Mouse (Mus musculus) neural tube, embryonic 11.5 days (tissue): ENCODE data around the gene Mpg. TPM values are rescaled to one million over a fixed set of nuclear protein-coding genes. Genes with fewer than 3 reads are reported as not detected.

Source experiments
- ATAC-seq: fragments of 200-750 bp; cut with Nextera tagmentation; 2 replicates; pipeline ENCODE4 v1.8.0; 2017; ENCODE audit warnings: moderate number of reproducible peaks, mild to moderate bottlenecking, moderate TSS enrichment, moderate library complexity; ENCODE audit not compliant: insufficient read depth, low FRiP score, low TSS enrichment
- DNase-seq: peaks from one replicate; pipeline ENCODE4 v3.0.0-alpha.2; 2015; ENCODE audit warnings: low spot score
- H3K27ac ChIP-seq: fragments of 300-500 bp; sonication (generic); 2 replicates; pipeline ENCODE4 v1.5.1; 2014; ENCODE audit warnings: low read depth, mild to moderate bottlenecking, low read length
- H3K27me3 ChIP-seq: fragments of 300-500 bp; sonication (generic); 2 replicates; pipeline ENCODE4 v1.6.1; 2014; ENCODE audit warnings: mild to moderate bottlenecking, low read length, mixed read lengths; ENCODE audit not compliant: control insufficient read depth, insufficient read depth
- H3K36me3 ChIP-seq: fragments of 300-500 bp; sonication (generic); 2 replicates; pipeline ENCODE4 v1.6.1; 2014; ENCODE audit warnings: mild to moderate bottlenecking, low read length, moderate library complexity, mixed read lengths; ENCODE audit not compliant: control insufficient read depth, insufficient read depth
- H3K4me1 ChIP-seq: fragments of 300-500 bp; sonication (generic); 2 replicates; pipeline ENCODE4 v1.6.1; 2014; ENCODE audit warnings: low read length, mixed read lengths; ENCODE audit not compliant: control insufficient read depth, insufficient read depth
- H3K4me2 ChIP-seq: fragments of 300-500 bp; sonication (generic); 2 replicates; pipeline ENCODE4 v1.6.1; 2014; ENCODE audit warnings: low read depth, mild to moderate bottlenecking, moderate library complexity
- H3K4me3 ChIP-seq: fragments of 300-500 bp; sonication (generic); 2 replicates; pipeline ENCODE4 v1.5.1; 2014; ENCODE audit warnings: low read depth, low read length
- H3K9ac ChIP-seq: fragments of 300-500 bp; sonication (generic); 2 replicates; pipeline ENCODE4 v1.6.1; 2014; ENCODE audit warnings: mild to moderate bottlenecking, low read length
- H3K9me3 ChIP-seq: fragments of 300-500 bp; sonication (generic); 2 replicates; pipeline ENCODE4 v1.6.1; 2016; ENCODE audit warnings: low read length; ENCODE audit not compliant: control insufficient read depth
- WGBS: fragments of 180-500 bp; shearing (Covaris S2); extraction: QIAGEN DNeasy Blood & Tissue Kit; methylation state at CpG from one replicate; pipeline ENCODE4 v1.1.7; 2014; 5-methylcytosine and 5-hydroxymethylcytosine counted together
- polyA plus RNA-seq: library from polyadenylated mRNA; unstranded; fragments of >200 nt; fragmentation: Nextera tagmentation; extraction: Ambion mirVana; gene quantifications from 2 replicates; pipeline ENCODE4 v1.2.1, GENCODE M21; 2014

Gene Mpg
- polyA plus RNA-seq, 1 experiment from 2014 or later = 29.4 TPM

- H3K9me3 ChIP-seq = no peaks in the 10 kb centered on the region
- no peak overlapping the region for H3K4me3 ChIP-seq
- no peaks in the 10 kb centered on the region for H3K27me3 ChIP-seq
- H3K4me2 ChIP-seq = no peak overlapping the region
- DNase-seq (peak; percentile 71), ATAC-seq (0 out of 2 replicates have a peak, but pooled peaks have one; percentile 67)
- no peaks in the 10 kb centered on the region for H3K4me1 ChIP-seq
- no peak overlapping the region for H3K27ac ChIP-seq
- H3K36me3 ChIP-seq = no peaks in the 10 kb centered on the region
- no peak overlapping the region for H3K9ac ChIP-seq
- 69% methylated on average over 5 of the region's 5 CpGs for WGBS
These were observed 12.0 kb downstream of the Mpg start for GRCm38 (mm10) chr11:32238093-32238860.

- H3K27ac ChIP-seq = no peak overlapping the region
- no peaks in the 10 kb centered on the region for H3K9me3 ChIP-seq
- no peaks in the 10 kb centered on the region for H3K27me3 ChIP-seq
- no peaks in the 10 kb centered on the region; the same call in 1 of the 2 replicates for H3K36me3 ChIP-seq
- ATAC-seq (no peak), DNase-seq (no peak)
- H3K4me1 ChIP-seq = no peaks in the 10 kb centered on the region
- H3K4me3 ChIP-seq = no peak overlapping the region
- no peak overlapping the region for H3K4me2 ChIP-seq
- no peak overlapping the region for H3K9ac ChIP-seq
These were observed 15.1 kb downstream of the Mpg start for GRCm38 (mm10) chr11:32241391-32241790.

GRCm38 (mm10) chr11:32242209-32242608, 15.9 kb downstream of the Mpg start:
- Histone ChIP-seq H3K4me2 (no peak overlapping the region), H3K4me3 (no peak overlapping the region), H3K36me3 (no peaks in the 10 kb centered on the region; the same call in 1 of the 2 replicates), H3K9me3 (no peaks in the 10 kb centered on the region), H3K9ac (no peak overlapping the region), H3K27ac (no peak overlapping the region), H3K27me3 (no peaks in the 10 kb centered on the region), H3K4me1 (no peaks in the 10 kb centered on the region)
- ATAC-seq = no peak
- DNase-seq = no peak
- 89% methylated on average over 3 of the region's 3 CpGs for WGBS

- H3K9me3 ChIP-seq = no peaks in the 10 kb centered on the region
- no peak for DNase-seq
- H3K27ac ChIP-seq = no peak overlapping the region
- 83% methylated on average over 7 of the region's 7 CpGs for WGBS
- no peak overlapping the region for H3K4me2 ChIP-seq
- no peaks in the 10 kb centered on the region for H3K27me3 ChIP-seq
- H3K4me1 ChIP-seq = no peaks in the 10 kb centered on the region
- peaks cover 2% of the 10 kb centered on the region; the same call in 1 of the 2 replicates for H3K36me3 ChIP-seq
- H3K4me3 ChIP-seq = no peak overlapping the region
- no peak for ATAC-seq
- no peak overlapping the region for H3K9ac ChIP-seq
These were observed 17.1 kb downstream of the Mpg start for GRCm38 (mm10) chr11:32243205-32243955.

GRCm38 (mm10) chr11:32244064-32244463, 17.8 kb downstream of the Mpg start:
- H3K4me2 ChIP-seq = no peak overlapping the region
- no peaks in the 10 kb centered on the region for H3K27me3 ChIP-seq
- DNase-seq (no peak), ATAC-seq (no peak)
- peaks cover 2% of the 10 kb centered on the region; the same call in 1 of the 2 replicates for H3K36me3 ChIP-seq
- no peaks in the 10 kb centered on the region for H3K9me3 ChIP-seq
- no peak overlapping the region for H3K27ac ChIP-seq
- no peak overlapping the region for H3K4me3 ChIP-seq
- no peaks in the 10 kb centered on the region for H3K4me1 ChIP-seq
- 85% methylated on average over 3 of the region's 3 CpGs for WGBS
- no peak overlapping the region for H3K9ac ChIP-seq

GRCm38 (mm10) chr11:32244617-32245016, 18.3 kb downstream of the Mpg start:
- H3K27ac ChIP-seq = no peak overlapping the region
- no peaks in the 10 kb centered on the region for H3K4me1 ChIP-seq
- ATAC-seq (no peak), DNase-seq (no peak)
- peaks cover 2% of the 10 kb centered on the region; the same call in 1 of the 2 replicates for H3K36me3 ChIP-seq
- 87% methylated on average over 1 of the region's 1 CpGs for WGBS
- no peak overlapping the region for H3K9ac ChIP-seq
- H3K4me3 ChIP-seq = no peak overlapping the region
- H3K9me3 ChIP-seq = no peaks in the 10 kb centered on the region
- H3K4me2 ChIP-seq = no peak overlapping the region
- H3K27me3 ChIP-seq = no peaks in the 10 kb centered on the region

GRCm38 (mm10) chr11:32245614-32246013, 19.3 kb downstream of the Mpg start:
- H3K36me3 ChIP-seq = peaks cover 2% of the 10 kb centered on the region; the same call in 1 of the 2 replicates
- H3K9me3 ChIP-seq = no peaks in the 10 kb centered on the region
- H3K4me1 ChIP-seq = no peaks in the 10 kb centered on the region
- no peak overlapping the region for H3K4me2 ChIP-seq
- no peaks in the 10 kb centered on the region for H3K27me3 ChIP-seq
- H3K27ac ChIP-seq = no peak overlapping the region
- ATAC-seq (no peak), DNase-seq (no peak)
- 94% methylated on average over 6 of the region's 6 CpGs for WGBS
- no peak overlapping the region for H3K9ac ChIP-seq
- H3K4me3 ChIP-seq = no peak overlapping the region

- no peak for ATAC-seq
- peaks cover 2% of the 10 kb centered on the region; the same call in 1 of the 2 replicates for H3K36me3 ChIP-seq
These were observed 20.8 kb downstream of the Mpg start for GRCm38 (mm10) chr11:32247068-32247467.

More at GRCm38 (mm10) chr11:32247068-32247467, 20.8 kb downstream of the Mpg start:
- H3K4me1 ChIP-seq = no peaks in the 10 kb centered on the region
- H3K27ac ChIP-seq = no peak overlapping the region
- H3K4me3 ChIP-seq = no peak overlapping the region
- no peaks in the 10 kb centered on the region for H3K9me3 ChIP-seq
- no peaks in the 10 kb centered on the region for H3K27me3 ChIP-seq
- DNase-seq = no peak
- no peak overlapping the region for H3K9ac ChIP-seq
- H3K4me2 ChIP-seq = no peak overlapping the region
